Mouse (Mus musculus) heart, embryonic 12.5 days (tissue): ENCODE results near the gene 4933428G20Rik. TPM values are rescaled to one million over a fixed set of nuclear protein-coding genes. Genes with fewer than 3 reads are reported as not detected.

Experiments
- ATAC-seq: fragments of 200-750 bp; cut with Nextera tagmentation; 2 replicates; pipeline ENCODE4 v1.8.0; 2017; ENCODE audit warnings: moderate TSS enrichment, moderate library complexity; ENCODE audit not compliant: insufficient number of reproducible peaks, low FRiP score
- H3K27ac ChIP-seq: fragments of 300-500 bp; sonication (generic); 2 replicates; pipeline ENCODE4 v1.5.1; 2016; ENCODE audit warnings: mild to moderate bottlenecking, moderate library complexity; ENCODE audit not compliant: poor library complexity, severe bottlenecking
- H3K27me3 ChIP-seq: fragments of 300-500 bp; sonication (generic); replicated peaks from 2 replicates; pipeline ENCODE4 v1.6.1; 2016; ENCODE audit warnings: mild to moderate bottlenecking, moderate library complexity
- H3K36me3 ChIP-seq: fragments of 300-500 bp; sonication (generic); 2 replicates; pipeline ENCODE4 v1.6.1; 2016; ENCODE audit warnings: mild to moderate bottlenecking, moderate library complexity
- H3K4me1 ChIP-seq: fragments of 300-500 bp; sonication (generic); replicated peaks from 2 replicates; pipeline ENCODE4 v1.6.1; 2016; ENCODE audit warnings: mild to moderate bottlenecking
- H3K4me2 ChIP-seq: fragments of 300-500 bp; sonication (generic); 2 replicates; pipeline ENCODE4 v1.6.1; 2016; ENCODE audit warnings: mild to moderate bottlenecking, moderate library complexity
- H3K4me3 ChIP-seq: fragments of 300-500 bp; sonication (generic); 2 replicates; pipeline ENCODE4 v1.5.1; 2016; ENCODE audit warnings: mild to moderate bottlenecking
- H3K9ac ChIP-seq: fragments of 300-500 bp; sonication (generic); 2 replicates; pipeline ENCODE4 v1.6.1; 2016; ENCODE audit warnings: mild to moderate bottlenecking, moderate library complexity
- H3K9me3 ChIP-seq: fragments of 300-500 bp; sonication (generic); replicated peaks from 2 replicates; pipeline ENCODE4 v1.6.1; 2016; ENCODE audit warnings: mild to moderate bottlenecking, moderate library complexity
- WGBS: fragments of 180-500 bp; shearing (Covaris S2); methylation state at CpG from one replicate; pipeline ENCODE4 v1.1.7; 2016; 5-methylcytosine and 5-hydroxymethylcytosine counted together
- polyA plus RNA-seq: library from polyadenylated mRNA; unstranded; fragments of >200 nt; fragmentation: Nextera tagmentation; extraction: Ambion mirVana; gene quantifications from 2 replicates; pipeline ENCODE4 v1.2.1, GENCODE M21; 2016

4933428G20Rik gene
- polyA plus RNA-seq, 1 experiment from 2014 or later, result 1.00 TPM

DNA sequence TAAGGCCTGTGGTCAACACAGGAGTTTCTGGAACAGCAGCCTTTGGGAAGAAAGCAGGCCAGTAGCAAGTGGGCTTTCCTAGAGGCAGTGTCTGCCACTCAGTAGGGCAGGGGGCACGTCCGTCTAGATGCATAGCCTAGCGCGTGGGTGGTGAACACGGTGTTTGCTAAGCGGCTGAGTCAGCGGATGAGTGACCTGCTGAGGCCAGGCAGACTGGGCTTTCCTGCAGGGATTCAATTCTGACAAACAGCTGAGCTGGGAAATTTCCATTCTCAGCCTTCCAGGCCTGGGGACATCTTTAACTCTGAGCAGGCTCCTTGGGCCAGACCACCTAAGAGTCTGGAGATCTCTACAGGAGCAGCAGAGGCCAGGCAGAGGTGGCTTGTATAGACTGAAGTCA is 22.7 kb downstream of the 4933428G20Rik start:
- H3K4me2 ChIP-seq, result no peak overlapping the region
- 0 out of 2 replicates have a peak overlapping the region, but pooled peaks have one; percentile 16 for H3K9ac ChIP-seq
- H3K9me3 ChIP-seq, result no peaks in the 10 kb centered on the region
- H3K27ac ChIP-seq, result no peak overlapping the region
- 77% methylated on average over 7 of the region's 7 CpGs for WGBS
- 0 out of 2 replicates have a peak, but pooled peaks cover 7% of the 10 kb centered on the region for H3K4me1 ChIP-seq
- no peaks in the 10 kb centered on the region for H3K27me3 ChIP-seq
- no peak overlapping the region for H3K4me3 ChIP-seq
- no peak for ATAC-seq
- peaks cover 99% of the 10 kb centered on the region for H3K36me3 ChIP-seq

DNA sequence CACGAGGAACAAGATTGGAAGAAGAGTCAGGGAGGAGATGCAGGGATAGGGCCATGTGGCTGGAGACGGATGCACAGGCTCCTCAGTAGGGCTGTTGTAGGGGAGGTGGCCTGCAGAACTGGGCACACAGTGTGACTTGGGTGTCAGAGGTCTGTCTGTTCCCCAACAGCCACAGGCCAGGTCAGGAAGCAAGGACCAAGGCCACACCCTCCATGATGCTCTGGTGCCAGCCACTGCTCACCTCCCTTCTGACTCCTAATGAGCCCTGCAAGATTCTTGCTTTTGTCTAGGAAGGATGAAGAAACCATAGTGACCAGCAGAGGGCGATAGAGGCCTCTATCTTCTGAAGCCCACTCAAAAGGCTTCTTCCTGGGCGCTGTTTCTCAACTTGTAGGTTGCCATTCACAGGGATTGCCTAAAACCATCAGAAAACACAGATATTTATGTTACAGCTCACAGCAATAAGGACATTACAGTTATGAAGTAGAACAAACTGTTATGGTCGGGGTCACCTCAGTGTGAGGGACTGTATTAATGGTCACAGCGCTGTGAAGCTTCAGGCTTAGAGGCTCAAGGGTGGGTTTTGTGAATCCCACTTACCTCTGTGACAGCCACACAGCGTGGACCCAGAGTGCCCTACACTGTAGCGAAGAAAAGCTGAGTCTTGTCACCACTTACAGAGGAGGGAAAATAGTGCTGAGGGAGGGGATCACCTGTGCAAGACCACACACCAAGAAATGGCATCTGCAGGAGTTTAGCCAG is 23.6 kb downstream of the 4933428G20Rik start:
- Histone ChIP-seq H3K27me3 (no peaks in the 10 kb centered on the region), H3K4me1 (no peaks in the 10 kb centered on the region), H3K27ac (no peak overlapping the region), H3K9me3 (no peaks in the 10 kb centered on the region), H3K4me2 (no peak overlapping the region), H3K36me3 (peaks cover 99% of the 10 kb centered on the region), H3K9ac (no peak overlapping the region), H3K4me3 (no peak overlapping the region)
- ATAC-seq, result 0 out of 2 replicates have a peak, but pooled peaks have one; percentile 27
- 74% methylated on average over 8 of the region's 8 CpGs for WGBS

DNA sequence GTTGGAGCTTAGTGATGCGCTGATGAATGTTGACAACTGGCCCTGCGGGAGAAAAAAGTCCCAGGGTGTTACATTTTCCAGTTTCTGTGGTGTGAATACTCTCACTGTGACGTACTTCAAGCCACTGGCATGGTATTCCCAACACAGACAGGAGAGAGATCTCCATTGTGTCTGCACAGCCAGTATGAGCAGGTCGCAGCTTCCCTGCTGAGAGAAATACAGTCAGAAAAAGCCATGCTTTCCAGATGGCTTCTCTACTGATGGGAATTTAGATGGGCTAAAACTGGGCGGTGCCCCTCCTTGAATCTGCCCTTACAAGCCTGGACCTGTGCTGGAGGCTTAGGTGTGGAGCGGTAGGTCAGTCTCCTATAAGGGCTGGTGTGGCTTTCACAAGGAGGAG is 28.9 kb downstream of the 4933428G20Rik start:
- ATAC-seq, result no peak

DNA sequence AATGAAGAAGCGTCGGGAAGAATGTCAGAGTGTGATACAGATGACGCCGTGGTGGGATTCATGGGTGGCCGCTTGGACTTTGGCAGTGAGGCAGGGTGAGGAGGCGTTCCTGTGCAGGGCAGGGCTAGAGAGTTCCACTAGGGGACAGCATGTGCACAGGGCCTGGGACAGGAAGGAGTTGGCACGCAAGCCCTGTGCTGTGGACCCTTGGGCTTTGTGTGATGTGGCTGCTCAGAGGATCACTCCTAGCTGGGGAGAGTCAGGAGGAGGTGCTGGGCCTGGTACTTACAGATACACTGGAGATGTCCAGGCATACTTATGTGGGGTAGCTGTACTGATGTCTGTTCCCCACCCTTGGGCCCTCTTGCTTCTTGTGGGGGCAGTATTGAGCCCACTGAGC is 30.3 kb downstream of the 4933428G20Rik start:
- Histone ChIP-seq H3K4me2 (no peak overlapping the region), H3K4me1 (peaks cover 8% of the 10 kb centered on the region; the same call in 1 of the 2 replicates), H3K4me3 (no peak overlapping the region), H3K27ac (no peak overlapping the region), H3K9ac (no peak overlapping the region), H3K9me3 (no peaks in the 10 kb centered on the region), H3K27me3 (no peaks in the 10 kb centered on the region), H3K36me3 (peaks cover 97% of the 10 kb centered on the region)
- 92% methylated on average over 7 of the region's 7 CpGs for WGBS
- no peak for ATAC-seq

More for the DNA sequence above, 28.9 kb downstream of the 4933428G20Rik start:
- Histone ChIP-seq H3K4me1 (peaks cover 8% of the 10 kb centered on the region; the same call in 1 of the 2 replicates), H3K4me3 (no peak overlapping the region), H3K36me3 (peaks cover 97% of the 10 kb centered on the region), H3K4me2 (no peak overlapping the region), H3K9ac (no peak overlapping the region), H3K27ac (no peak overlapping the region), H3K9me3 (no peaks in the 10 kb centered on the region), H3K27me3 (no peaks in the 10 kb centered on the region)
- 90% methylated on average over 6 of the region's 6 CpGs for WGBS

DNA sequence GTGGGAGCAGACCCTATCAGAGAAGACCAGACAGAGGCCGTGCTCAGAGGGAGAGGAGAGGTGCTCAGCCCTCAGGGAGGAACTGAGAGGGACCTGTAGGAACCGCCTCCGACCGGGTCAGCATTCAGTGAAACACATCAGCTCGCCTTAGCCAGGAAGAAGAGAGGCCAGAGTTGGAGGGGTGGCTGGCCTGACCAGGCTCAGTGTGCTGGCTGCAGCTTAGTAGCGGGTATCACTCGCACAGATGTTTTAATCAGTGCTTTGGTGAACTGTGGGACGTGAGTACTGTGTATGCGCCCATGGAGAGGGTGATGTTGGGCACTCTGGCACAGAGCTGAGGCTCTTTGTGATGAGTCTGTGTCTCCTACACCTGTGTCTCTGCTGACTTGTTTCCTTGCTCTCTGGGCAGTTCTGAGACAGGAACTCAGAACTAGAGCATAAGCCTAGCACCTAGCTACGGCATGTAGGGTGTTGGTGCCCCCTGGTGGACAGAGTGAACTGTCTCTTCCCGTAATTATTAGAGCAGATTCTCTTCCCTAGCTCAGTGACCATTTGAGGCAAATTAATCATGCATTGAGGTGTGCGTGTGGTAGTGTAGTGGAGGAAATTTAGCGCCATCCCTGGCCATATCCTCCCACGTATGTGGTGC is 31.4 kb downstream of the 4933428G20Rik start:
- Histone ChIP-seq H3K4me2 (no peak overlapping the region), H3K36me3 (peaks cover 97% of the 10 kb centered on the region), H3K9me3 (no peaks in the 10 kb centered on the region), H3K9ac (no peak overlapping the region), H3K4me3 (no peak overlapping the region), H3K27me3 (no peaks in the 10 kb centered on the region), H3K27ac (no peak overlapping the region), H3K4me1 (peaks cover 8% of the 10 kb centered on the region; the same call in 1 of the 2 replicates)
- ATAC-seq, result peak; percentile 42; the same call in 1 of the 2 replicates
- 53% methylated on average over 14 of the region's 14 CpGs for WGBS

DNA sequence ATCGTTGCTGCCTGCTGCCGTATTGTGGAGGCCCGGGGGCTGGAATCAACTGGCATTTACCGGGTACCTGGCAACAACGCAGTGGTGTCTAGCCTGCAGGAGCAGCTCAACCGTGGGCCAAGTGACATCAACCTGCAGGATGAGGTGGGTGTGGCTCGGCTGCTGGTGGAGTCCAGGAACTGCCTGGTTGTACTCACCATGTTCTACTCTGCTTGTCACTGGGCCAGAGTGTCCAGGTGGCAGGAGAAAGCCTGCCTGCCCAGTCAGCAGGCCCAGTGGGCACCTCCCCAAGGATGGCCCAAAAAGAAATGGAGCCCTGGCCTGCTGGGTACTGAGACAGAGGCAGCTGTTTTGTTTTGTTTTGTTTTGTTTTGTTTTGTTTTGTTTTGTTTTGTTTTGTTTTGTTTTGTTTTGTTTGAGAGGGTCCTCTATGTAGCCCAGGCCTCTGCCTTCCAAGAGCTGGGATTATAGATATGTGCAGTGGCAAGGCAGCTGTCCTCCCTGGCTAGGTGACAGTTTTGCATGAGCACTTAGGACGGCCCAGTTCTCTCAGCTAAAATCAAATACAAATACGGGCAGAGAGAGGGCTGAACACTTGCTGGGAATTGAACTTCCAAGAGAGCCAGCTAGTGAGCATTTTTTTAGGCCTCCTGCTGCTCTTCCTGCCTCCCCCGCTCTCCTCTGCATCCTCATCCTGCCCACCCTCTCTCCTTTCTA is 33.5 kb downstream of the 4933428G20Rik start:
- H3K27me3 ChIP-seq, result no peaks in the 10 kb centered on the region
- 0 out of 2 replicates have a peak overlapping the region, but pooled peaks have one; percentile 8 for H3K9ac ChIP-seq
- no peak overlapping the region for H3K4me2 ChIP-seq
- H3K4me1 ChIP-seq, result peaks cover 8% of the 10 kb centered on the region; the same call in 1 of the 2 replicates
- no peak overlapping the region for H3K27ac ChIP-seq
- H3K4me3 ChIP-seq, result no peak overlapping the region
- 82% methylated on average over 10 of the region's 10 CpGs for WGBS
- ATAC-seq, result no peak
- peaks cover 98% of the 10 kb centered on the region for H3K36me3 ChIP-seq
- no peaks in the 10 kb centered on the region for H3K9me3 ChIP-seq

DNA sequence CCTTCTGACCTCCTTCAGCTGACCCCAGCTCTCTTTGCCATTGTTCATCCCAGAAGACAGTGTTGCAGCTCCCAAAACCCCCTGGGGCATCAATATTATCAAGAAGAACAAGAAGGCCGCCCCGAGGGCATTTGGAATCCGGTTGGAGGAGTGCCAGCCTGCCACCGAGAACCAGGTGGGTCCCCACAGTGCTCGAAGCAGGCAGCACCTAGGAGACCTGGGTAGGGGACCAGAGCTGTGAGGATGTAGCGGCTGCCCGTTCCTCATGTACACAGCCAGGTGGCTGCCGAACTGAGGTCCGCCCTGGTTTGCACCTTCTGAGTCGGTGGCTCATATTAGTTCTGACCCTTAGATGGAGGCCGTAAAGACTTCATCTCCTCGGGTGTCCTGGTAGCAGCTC is 34.2 kb downstream of the 4933428G20Rik start:
- H3K9ac ChIP-seq, result 0 out of 2 replicates have a peak overlapping the region, but pooled peaks have one; percentile 8
- peaks cover 98% of the 10 kb centered on the region for H3K36me3 ChIP-seq
- no peak for ATAC-seq
- no peaks in the 10 kb centered on the region for H3K9me3 ChIP-seq
- H3K4me3 ChIP-seq, result no peak overlapping the region
- H3K4me2 ChIP-seq, result no peak overlapping the region
- peaks cover 8% of the 10 kb centered on the region; the same call in 1 of the 2 replicates for H3K4me1 ChIP-seq
- 91% methylated on average over 12 of the region's 12 CpGs for WGBS
- H3K27me3 ChIP-seq, result no peaks in the 10 kb centered on the region
- H3K27ac ChIP-seq, result no peak overlapping the region

DNA sequence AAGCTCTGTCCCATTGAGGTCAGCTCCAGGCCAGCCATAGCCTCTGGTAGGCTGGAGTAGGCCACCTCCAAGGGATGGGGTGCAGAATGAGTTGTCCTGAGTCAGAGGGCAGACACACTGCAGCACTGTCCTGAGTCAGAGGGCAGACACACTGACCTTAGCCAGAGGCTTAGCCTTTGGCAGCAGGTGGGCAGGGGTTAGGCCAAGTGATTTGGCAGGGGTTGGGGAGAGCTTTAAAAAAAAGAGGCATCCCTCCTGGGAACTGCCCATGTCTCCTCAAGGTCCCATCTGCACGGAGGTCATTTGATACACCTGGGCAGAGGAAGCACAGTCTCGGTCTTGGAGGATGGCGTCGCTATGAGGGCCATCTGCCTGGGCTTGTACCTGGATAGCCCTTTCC is 36.1 kb downstream of the 4933428G20Rik start:
- 91% methylated on average over 4 of the region's 4 CpGs for WGBS

DNA sequence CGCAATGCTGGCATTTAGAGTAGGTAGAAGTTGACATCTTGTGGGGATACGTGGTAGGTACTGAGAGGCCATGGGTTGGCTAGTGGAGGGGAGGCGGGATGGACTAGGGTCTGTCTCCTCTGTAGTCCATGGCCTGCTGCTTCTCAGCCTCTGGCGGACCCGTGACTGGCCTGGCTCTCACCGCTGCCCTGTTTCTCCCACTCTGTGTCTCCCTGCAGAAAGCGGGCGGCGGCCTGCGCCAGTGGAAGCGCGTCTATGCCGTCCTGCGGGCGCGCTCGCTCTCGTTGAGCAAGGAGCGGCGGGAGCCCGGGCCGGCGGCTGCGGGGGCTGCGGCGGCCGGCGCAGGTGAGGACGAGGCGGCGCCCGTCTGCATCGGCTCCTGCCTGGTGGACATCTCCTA is 37.0 kb downstream of the 4933428G20Rik start:
- peaks cover 5% of the 10 kb centered on the region; the same call in 1 of the 2 replicates for H3K4me1 ChIP-seq
- H3K9ac ChIP-seq, result no peak overlapping the region
- no peaks in the 10 kb centered on the region for H3K27me3 ChIP-seq
- peaks cover 100% of the 10 kb centered on the region for H3K36me3 ChIP-seq
- H3K27ac ChIP-seq, result no peak overlapping the region
- ATAC-seq, result no peak
- H3K9me3 ChIP-seq, result no peaks in the 10 kb centered on the region
- H3K4me2 ChIP-seq, result no peak overlapping the region
- no peak overlapping the region for H3K4me3 ChIP-seq
- 65% methylated on average over 33 of the region's 33 CpGs for WGBS

More for the DNA sequence above, 36.1 kb downstream of the 4933428G20Rik start:
- no peaks in the 10 kb centered on the region for H3K27me3 ChIP-seq
- H3K36me3 ChIP-seq, result peaks cover 98% of the 10 kb centered on the region
- H3K9me3 ChIP-seq, result no peaks in the 10 kb centered on the region
- H3K27ac ChIP-seq, result no peak overlapping the region
- no peak overlapping the region for H3K4me3 ChIP-seq
- H3K4me1 ChIP-seq, result peaks cover 8% of the 10 kb centered on the region; the same call in 1 of the 2 replicates
- no peak overlapping the region for H3K4me2 ChIP-seq
- H3K9ac ChIP-seq, result no peak overlapping the region
- peak; percentile 4; the same call in 1 of the 2 replicates for ATAC-seq

DNA sequence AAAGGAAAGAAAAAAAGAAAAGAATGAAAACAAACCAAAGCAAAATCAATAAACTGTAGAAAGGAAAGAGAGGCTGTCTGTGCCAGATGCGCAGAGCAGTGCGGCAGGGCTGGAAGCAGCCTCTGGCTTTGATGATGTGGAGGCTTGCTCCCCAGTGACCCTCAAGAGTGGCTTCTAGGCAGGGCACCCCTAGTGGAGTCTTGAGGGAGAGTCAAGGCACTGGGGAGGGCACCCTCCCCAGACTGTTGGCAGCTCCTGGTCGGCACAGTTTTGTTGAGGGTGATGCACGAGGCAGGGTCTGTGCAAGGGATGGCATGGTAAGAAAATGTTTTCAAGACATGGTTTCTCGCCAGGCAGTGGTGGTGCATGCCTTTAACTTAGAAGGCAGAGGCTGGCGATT is 37.6 kb downstream of the 4933428G20Rik start:
- H3K36me3 ChIP-seq, result peaks cover 100% of the 10 kb centered on the region
- no peak overlapping the region for H3K4me3 ChIP-seq
- 90% methylated on average over 6 of the region's 6 CpGs for WGBS
- no peak overlapping the region for H3K27ac ChIP-seq
- H3K4me1 ChIP-seq, result no peaks in the 10 kb centered on the region
- no peaks in the 10 kb centered on the region for H3K9me3 ChIP-seq
- no peak overlapping the region for H3K9ac ChIP-seq
- no peak overlapping the region for H3K4me2 ChIP-seq
- no peak for ATAC-seq
- no peaks in the 10 kb centered on the region for H3K27me3 ChIP-seq
